Mouse (Mus musculus): ENCODE data around the gene Gm340.

- TF ChIP-seq CTCF (IDR thresholded peaks at IDR 0.05; ENCODE audit: extremely low read depth, insufficient read depth, insufficient read length, insufficient replicate concordance) (no peak), POLR2A (IDR thresholded peaks at IDR 0.05; ENCODE audit: low read depth, low read length) (no peak)
These were observed 7.5 kb downstream of the Gm340 start for GRCm38 (mm10) chr19:41589681-41590080.
